Comparison of ENCODE assay signal across 10 mouse cellular contexts in the genomic region with DNA sequence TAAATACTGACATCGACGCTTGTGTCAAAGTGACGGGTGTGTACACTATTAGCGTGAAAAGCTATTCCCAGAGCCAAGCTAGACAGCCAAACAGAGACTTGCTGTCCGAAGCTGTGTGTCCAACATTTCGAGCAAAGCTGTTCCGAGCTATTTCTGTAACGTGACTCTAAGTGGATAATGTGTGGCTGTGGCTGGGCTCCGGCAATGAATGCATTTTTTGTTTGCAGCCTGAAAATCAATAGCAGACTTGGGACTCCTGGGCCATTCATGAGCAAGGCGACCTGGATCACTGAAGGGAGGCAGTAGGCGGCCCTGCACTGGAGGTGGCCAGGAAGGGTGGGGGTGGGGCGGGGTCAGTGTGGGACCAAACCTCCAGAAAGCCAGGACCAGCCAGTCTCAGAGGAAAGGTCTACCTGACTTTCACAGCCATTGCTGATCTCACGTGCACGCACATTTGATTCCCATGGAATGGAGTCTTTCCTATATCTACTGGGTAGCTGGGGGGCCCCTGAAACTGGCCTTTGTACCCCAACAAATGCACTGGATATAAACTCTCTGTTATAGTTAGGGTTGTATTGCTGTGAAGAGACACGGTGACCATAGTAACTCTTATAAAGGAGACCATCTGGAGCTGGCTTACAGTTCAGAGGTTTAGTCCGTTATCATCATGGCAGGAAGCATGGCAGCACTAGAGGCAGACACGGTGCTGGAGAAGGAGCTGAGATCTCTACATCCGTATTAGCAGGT.
DNase-seq lines count a peak whose midpoint lies in the region; ATAC-seq lines count a peak whose summit lies in the region.
"Had no signal": no experiment of that assay in that cellular context is flagged by ENCODE, and none has a peak within 500 bp of the region (broad histone marks: within the 10 kb centered on the region; RNA-seq: fewer than 3 reads in every experiment).

No protein-coding gene starts in this region.

- no peak overlapping the region for H3K4me2 ChIP-seq in forebrain, embryonic 15.5 days (replicated peaks)
- H3K4me2 ChIP-seq in kidney, embryonic 15.5 days = no peak overlapping the region

- peaks cover 24% of the 10 kb centered on the region for H3K4me1 ChIP-seq in forebrain, embryonic 10.5 days
- no peaks in the 10 kb centered on the region for H3K4me1 ChIP-seq in forebrain, embryonic 15.5 days
- H3K4me1 ChIP-seq in kidney, embryonic 15.5 days = peaks cover 19% of the 10 kb centered on the region
- H3K4me1 ChIP-seq: megakaryocyte, embryonic 14.5 days had no signal

- DNase-seq in forebrain, embryonic 10.5 days (ENCODE audit: extremely low spot score, low spot score) = peak; percentile 32
- DNase-seq in lung, postnatal 10 days = peak; percentile 38
- no peak for DNase-seq in lung, adult 18-20 months
- DNase-seq in liver = peak; percentile 49
- no peak for DNase-seq in thymus, postnatal 36 days
- no peak for DNase-seq in layer of hippocampus, postnatal 25 days (ENCODE audit: extremely low spot score in 1 of 2, low spot score in 1 of 2)
- DNase-seq: kidney, postnatal 4 days had no signal

- no peak for ATAC-seq in forebrain, embryonic 15.5 days (replicated peaks)
- no peak for ATAC-seq in kidney, embryonic 15.5 days (replicated peaks; ENCODE audit: low FRiP score)

- H3K36me3 ChIP-seq in forebrain, embryonic 10.5 days (replicated peaks) = no peaks in the 10 kb centered on the region
- H3K36me3 ChIP-seq in forebrain, embryonic 15.5 days = no peaks in the 10 kb centered on the region
- H3K36me3 ChIP-seq in kidney, embryonic 15.5 days = no peaks in the 10 kb centered on the region

- peak overlapping the region; percentile 79 for H3K27ac ChIP-seq in forebrain, embryonic 10.5 days
- H3K27ac ChIP-seq in forebrain, embryonic 15.5 days (replicated peaks) = no peak overlapping the region
- H3K27ac ChIP-seq in kidney, embryonic 15.5 days = no peak overlapping the region

- WGBS in forebrain, embryonic 10.5 days = 52% methylated on average over 18 of the region's 18 CpGs
- WGBS in forebrain, embryonic 15.5 days = 44% methylated on average over 18 of the region's 18 CpGs
- 58% methylated on average over 18 of the region's 18 CpGs for WGBS in kidney, embryonic 15.5 days

- no peak overlapping the region for H3K9ac ChIP-seq in forebrain, embryonic 15.5 days (replicated peaks)
- H3K9ac ChIP-seq in kidney, embryonic 15.5 days = no peak overlapping the region

- no peaks in the 10 kb centered on the region for H3K27me3 ChIP-seq in forebrain, embryonic 10.5 days (ENCODE audit: poor library complexity, severe bottlenecking)
- no peaks in the 10 kb centered on the region for H3K27me3 ChIP-seq in forebrain, embryonic 15.5 days
- H3K27me3 ChIP-seq in kidney, embryonic 15.5 days = no peaks in the 10 kb centered on the region

- no peaks in the 10 kb centered on the region for H3K9me3 ChIP-seq in forebrain, embryonic 10.5 days
- H3K9me3 ChIP-seq in forebrain, embryonic 15.5 days = no peaks in the 10 kb centered on the region
- no peaks in the 10 kb centered on the region for H3K9me3 ChIP-seq in kidney, embryonic 15.5 days (replicated peaks)
- H3K9me3 ChIP-seq: megakaryocyte, embryonic 14.5 days had no signal

- H3K4me3 ChIP-seq in forebrain, embryonic 10.5 days = no peak overlapping the region
- no peak overlapping the region for H3K4me3 ChIP-seq in forebrain, embryonic 15.5 days
- no peak overlapping the region for H3K4me3 ChIP-seq in kidney, embryonic 15.5 days (replicated peaks)
- H3K4me3 ChIP-seq: megakaryocyte, embryonic 14.5 days had no signal

Comparison
In these comparisons a context has a peak if more than half of its experiments do, and no peak if none do; other contexts are left out.
1. DNase-seq: peak in forebrain, embryonic 10.5 days (single experiment), lung, postnatal 10 days (single experiment) and liver (single experiment); none in lung, adult 18-20 months (0 of 2), thymus, postnatal 36 days (0 of 2) and layer of hippocampus, postnatal 25 days (0 of 2).